Comparison of ENCODE assay signal across 20 mouse cellular contexts in the genomic region with DNA sequence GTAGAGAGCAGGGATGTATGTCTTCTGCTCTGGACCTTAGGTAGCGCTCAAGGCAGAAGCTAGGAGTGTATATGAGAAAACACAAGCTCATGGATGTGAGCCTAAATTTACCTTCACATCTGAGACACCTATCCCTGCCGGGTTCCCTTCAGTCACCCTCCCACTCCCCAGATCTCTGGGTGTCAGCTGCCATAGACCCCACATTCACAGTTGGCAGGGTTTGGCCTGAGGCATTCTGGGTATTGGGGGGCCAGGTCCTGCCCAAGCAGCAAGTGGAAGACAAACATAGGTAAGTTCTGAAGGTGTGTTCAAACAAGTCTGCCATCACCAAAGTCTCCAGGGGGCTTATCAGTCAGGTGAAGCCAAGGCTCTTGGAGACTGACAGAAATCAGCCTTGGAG. TPM values are rescaled to one million over a fixed set of nuclear protein-coding genes. Genes with fewer than 3 reads are reported as not detected.
A peak's percentile ranks its signal among the peaks of the same experiment; 100 is the strongest.
DNase-seq lines count a peak whose midpoint lies in the region; ATAC-seq and TF ChIP-seq lines count a peak whose summit lies in the region.
"Had no signal": no experiment of that assay in that cellular context is flagged by ENCODE, and none has a peak within 500 bp of the region (broad histone marks: within the 10 kb centered on the region; RNA-seq: fewer than 3 reads in every experiment).

No protein-coding gene starts in this region.

- no peaks in the 10 kb centered on the region for H3K9me3 ChIP-seq in hindbrain, embryonic 13.5 days
- no peaks in the 10 kb centered on the region for H3K9me3 ChIP-seq in hindbrain, postnatal 0 days (ENCODE audit: low read length)
- no peaks in the 10 kb centered on the region for H3K9me3 ChIP-seq in midbrain, embryonic 12.5 days
- no peaks in the 10 kb centered on the region for H3K9me3 ChIP-seq in midbrain, embryonic 10.5 days (replicated peaks)
- H3K9me3 ChIP-seq in midbrain, embryonic 13.5 days: no peaks in the 10 kb centered on the region
- H3K9me3 ChIP-seq in hindbrain, embryonic 16.5 days (ENCODE audit: control insufficient read depth, low read length): no peaks in the 10 kb centered on the region
- H3K9me3 ChIP-seq: embryonic facial prominence, embryonic 12.5 days; hindbrain, embryonic 15.5 days; limb, embryonic 10.5 days; neural tube, embryonic 12.5 days had no signal

- peak overlapping the region; percentile 4; the same call in 1 of the 2 replicates for H3K27ac ChIP-seq in hindbrain, embryonic 13.5 days
- no peak overlapping the region for H3K27ac ChIP-seq in hindbrain, postnatal 0 days
- peak overlapping the region; percentile 69; the same call in 1 of the 2 replicates for H3K27ac ChIP-seq in midbrain, embryonic 12.5 days (replicated peaks)
- no peak overlapping the region; the same call in 1 of the 2 replicates for H3K27ac ChIP-seq in midbrain, embryonic 10.5 days (replicated peaks)
- H3K27ac ChIP-seq in midbrain, embryonic 13.5 days: peak overlapping the region; percentile 67; the same call in 1 of the 2 replicates
- no peak overlapping the region for H3K27ac ChIP-seq in hindbrain, embryonic 16.5 days (ENCODE audit: low read depth, low read length)
- H3K27ac ChIP-seq: limb, embryonic 10.5 days; neural tube, embryonic 12.5 days had no signal

- no peak for ATAC-seq in hindbrain, embryonic 13.5 days (ENCODE audit: low FRiP score)
- no peak for ATAC-seq in hindbrain, postnatal 0 days
- ATAC-seq in midbrain, embryonic 12.5 days (ENCODE audit: low FRiP score, low read depth): no peak
- no peak for ATAC-seq in midbrain, embryonic 13.5 days
- ATAC-seq in hindbrain, embryonic 16.5 days: no peak

- H3K4me3 ChIP-seq in hindbrain, embryonic 13.5 days: no peak overlapping the region
- no peak overlapping the region for H3K4me3 ChIP-seq in hindbrain, postnatal 0 days (ENCODE audit: low read length)
- no peak overlapping the region for H3K4me3 ChIP-seq in midbrain, embryonic 12.5 days
- H3K4me3 ChIP-seq in midbrain, embryonic 10.5 days: no peak overlapping the region
- no peak overlapping the region for H3K4me3 ChIP-seq in midbrain, embryonic 13.5 days (replicated peaks)
- H3K4me3 ChIP-seq in hindbrain, embryonic 16.5 days (ENCODE audit: low read length): no peak overlapping the region
- H3K4me3 ChIP-seq: embryonic facial prominence, embryonic 12.5 days; erythroblast, embryonic 14.5 days; hindbrain, embryonic 15.5 days; limb, embryonic 10.5 days; neural tube, embryonic 12.5 days had no signal

- peaks cover 14% of the 10 kb centered on the region for H3K4me1 ChIP-seq in hindbrain, embryonic 13.5 days (replicated peaks)
- no peaks in the 10 kb centered on the region for H3K4me1 ChIP-seq in hindbrain, postnatal 0 days (ENCODE audit: insufficient read depth, low read length)
- peaks cover 7% of the 10 kb centered on the region; the same call in 1 of the 2 replicates for H3K4me1 ChIP-seq in midbrain, embryonic 12.5 days
- H3K4me1 ChIP-seq in midbrain, embryonic 10.5 days: peaks cover 14% of the 10 kb centered on the region
- peaks cover 15% of the 10 kb centered on the region for H3K4me1 ChIP-seq in midbrain, embryonic 13.5 days (replicated peaks)
- H3K4me1 ChIP-seq in hindbrain, embryonic 16.5 days (ENCODE audit: control insufficient read depth, insufficient read depth, low read depth, low read length): peaks cover 2% of the 10 kb centered on the region; the same call in 1 of the 2 replicates
- H3K4me1 ChIP-seq: embryonic facial prominence, embryonic 12.5 days had no signal

- peaks cover 77% of the 10 kb centered on the region for H3K36me3 ChIP-seq in hindbrain, embryonic 13.5 days
- peaks cover 44% of the 10 kb centered on the region for H3K36me3 ChIP-seq in hindbrain, postnatal 0 days (ENCODE audit: insufficient read depth, low read length)
- peaks cover 59% of the 10 kb centered on the region for H3K36me3 ChIP-seq in midbrain, embryonic 12.5 days
- H3K36me3 ChIP-seq in midbrain, embryonic 10.5 days: peaks cover 66% of the 10 kb centered on the region
- H3K36me3 ChIP-seq in midbrain, embryonic 13.5 days: peaks cover 55% of the 10 kb centered on the region
- H3K36me3 ChIP-seq in hindbrain, embryonic 16.5 days (ENCODE audit: control insufficient read depth, insufficient read depth, low read length): peaks cover 23% of the 10 kb centered on the region

- no peak for TF ChIP-seq CTCF in hindbrain, postnatal 0 days (IDR thresholded peaks at IDR 0.05; ENCODE audit: low read depth)

- 96% methylated on average over 2 of the region's 2 CpGs for WGBS in hindbrain, embryonic 13.5 days
- WGBS in hindbrain, postnatal 0 days: 94% methylated on average over 2 of the region's 2 CpGs
- 88% methylated on average over 2 of the region's 2 CpGs for WGBS in midbrain, embryonic 12.5 days
- WGBS in midbrain, embryonic 10.5 days: 95% methylated on average over 2 of the region's 2 CpGs
- WGBS in midbrain, embryonic 13.5 days: 96% methylated on average over 2 of the region's 2 CpGs
- 100% methylated on average over 2 of the region's 2 CpGs for WGBS in hindbrain, embryonic 16.5 days

- no peak for DNase-seq in hindbrain, postnatal 0 days (ENCODE audit: low spot score)
- no peak for DNase-seq in midbrain, embryonic 10.5 days (ENCODE audit: low spot score)
- DNase-seq in heart, adult 11 months: no peak
- DNase-seq: B cell, adult 2 months; cerebellum, adult 9-10 months; heart, postnatal 36 days; kidney, adult 2 months; kidney, postnatal 10 days; lung, postnatal 4 days; right cerebral cortex, postnatal 4 days had no signal

- no peak overlapping the region for H3K9ac ChIP-seq in hindbrain, embryonic 13.5 days
- H3K9ac ChIP-seq in hindbrain, postnatal 0 days (replicated peaks; ENCODE audit: low read length): no peak overlapping the region
- no peak overlapping the region for H3K9ac ChIP-seq in midbrain, embryonic 12.5 days (replicated peaks)
- no peak overlapping the region for H3K9ac ChIP-seq in midbrain, embryonic 13.5 days (replicated peaks)
- H3K9ac ChIP-seq in hindbrain, embryonic 16.5 days (ENCODE audit: low read depth, low read length): no peak overlapping the region
- H3K9ac ChIP-seq: embryonic facial prominence, embryonic 12.5 days; hindbrain, embryonic 15.5 days; neural tube, embryonic 12.5 days had no signal

- H3K4me2 ChIP-seq in hindbrain, embryonic 13.5 days: no peak overlapping the region
- no peak overlapping the region for H3K4me2 ChIP-seq in hindbrain, postnatal 0 days (ENCODE audit: low read depth, low read length)
- no peak overlapping the region for H3K4me2 ChIP-seq in midbrain, embryonic 12.5 days (replicated peaks)
- no peak overlapping the region for H3K4me2 ChIP-seq in midbrain, embryonic 13.5 days (replicated peaks)
- no peak overlapping the region for H3K4me2 ChIP-seq in hindbrain, embryonic 16.5 days (ENCODE audit: low read length)
- H3K4me2 ChIP-seq: embryonic facial prominence, embryonic 12.5 days; hindbrain, embryonic 15.5 days; neural tube, embryonic 12.5 days had no signal

- no peaks in the 10 kb centered on the region for H3K27me3 ChIP-seq in hindbrain, embryonic 13.5 days
- no peaks in the 10 kb centered on the region for H3K27me3 ChIP-seq in hindbrain, postnatal 0 days (ENCODE audit: insufficient read depth, low read length)
- H3K27me3 ChIP-seq in midbrain, embryonic 12.5 days: no peaks in the 10 kb centered on the region; the same call in 1 of the 2 replicates
- H3K27me3 ChIP-seq in midbrain, embryonic 10.5 days (ENCODE audit: low read depth, poor library complexity, severe bottlenecking): no peaks in the 10 kb centered on the region
- H3K27me3 ChIP-seq in midbrain, embryonic 13.5 days: no peaks in the 10 kb centered on the region
- no peaks in the 10 kb centered on the region for H3K27me3 ChIP-seq in hindbrain, embryonic 16.5 days (replicated peaks; ENCODE audit: control insufficient read depth, insufficient read depth, low read length)
- H3K27me3 ChIP-seq: embryonic facial prominence, embryonic 12.5 days; hindbrain, embryonic 15.5 days; neural tube, embryonic 12.5 days had no signal

RNA-seq across cellular contexts. Expression of a gene that starts 20.3 kb away (rescaled TPM):
- polyA plus RNA-seq in hindbrain, embryonic 13.5 days (2015; fragmentation: Nextera tagmentation; extraction: Ambion mirVana): 15.2 and 18.0 TPM in 2 replicates
- 52.5 and 59.0 TPM in 2 replicates for total RNA-seq in hindbrain, postnatal 0 days (2014; rRNA removed)
- 35.1 and 37.4 TPM in 2 replicates for polyA plus RNA-seq in hindbrain, postnatal 0 days (2015; fragmentation: Nextera tagmentation; extraction: Ambion mirVana)
- polyA plus RNA-seq in midbrain, embryonic 12.5 days (2016; fragmentation: Nextera tagmentation; extraction: Ambion mirVana): 9.6 and 10.7 TPM in 2 replicates
- 5.5 and 5.8 TPM in 2 replicates for polyA plus RNA-seq in midbrain, embryonic 10.5 days (2016; fragmentation: Nextera tagmentation; extraction: Ambion mirVana)
- polyA plus RNA-seq in midbrain, embryonic 13.5 days (2015; fragmentation: Nextera tagmentation; extraction: Ambion mirVana): 8.7 and 9.1 TPM in 2 replicates
- 39.7 and 42.1 TPM in 2 replicates for polyA plus RNA-seq in hindbrain, embryonic 16.5 days (2015; fragmentation: Nextera tagmentation; extraction: Ambion mirVana)
- total RNA-seq: monocyte, adult 5-6 weeks had no signal

RNA-seq across cellular contexts. Expression of a gene that starts 39.9 kb away (rescaled TPM):
- 149 and 152 TPM in 2 replicates for polyA plus RNA-seq in hindbrain, embryonic 13.5 days (2015; fragmentation: Nextera tagmentation; extraction: Ambion mirVana)
- 318 and 330 TPM in 2 replicates for total RNA-seq in hindbrain, postnatal 0 days (2014; rRNA removed)
- polyA plus RNA-seq in hindbrain, postnatal 0 days (2015; fragmentation: Nextera tagmentation; extraction: Ambion mirVana): 260 and 272 TPM in 2 replicates
- polyA plus RNA-seq in midbrain, embryonic 12.5 days (2016; fragmentation: Nextera tagmentation; extraction: Ambion mirVana): 220 and 225 TPM in 2 replicates
- polyA plus RNA-seq in midbrain, embryonic 10.5 days (2016; fragmentation: Nextera tagmentation; extraction: Ambion mirVana): 207 and 236 TPM in 2 replicates
- polyA plus RNA-seq in midbrain, embryonic 13.5 days (2015; fragmentation: Nextera tagmentation; extraction: Ambion mirVana): 169 and 173 TPM in 2 replicates
- polyA plus RNA-seq in hindbrain, embryonic 16.5 days (2015; fragmentation: Nextera tagmentation; extraction: Ambion mirVana): 236 and 253 TPM in 2 replicates

Comparison
In these comparisons a context has a peak if more than half of its experiments do, and no peak if none do; other contexts are left out.
1. H3K27ac ChIP-seq: peak in hindbrain, embryonic 13.5 days (single experiment), midbrain, embryonic 12.5 days (single experiment) and midbrain, embryonic 13.5 days (single experiment); none in hindbrain, postnatal 0 days (single experiment), midbrain, embryonic 10.5 days (single experiment) and hindbrain, embryonic 16.5 days (single experiment).